Mouse (Mus musculus) left cerebral cortex, adult 2 months (tissue): Measurements from ENCODE around the gene Olfr1339. TPM values are rescaled to one million over a fixed set of nuclear protein-coding genes. Genes with fewer than 3 reads are reported as not detected.

Experiments
- DNase-seq, 2 experiments: peaks; one replicate each; pipeline ENCODE4 v3.0.0; 2021 to 2022; ENCODE audit warnings: low spot score in 2 of 2, mixed read lengths in 1 of 2; ENCODE audit errors: extremely low spot score in 1 of 2
- H3K27ac ChIP-seq: fragments of 200-600 bp; 2 replicates; pipeline ENCODE4 v1.8.1; 2022
- H3K4me3 ChIP-seq: fragments of 200-600 bp; 2 replicates; pipeline ENCODE4 v1.8.1; 2022
- CTCF ChIP-seq: fragments of 200-600 bp; IDR thresholded peaks from 2 replicates; pipeline ENCODE4 v1.8.1; 2022; ENCODE audit warnings: antibody characterized with exemption, mild to moderate bottlenecking, moderate library complexity
- intact Hi-C: fragments of 180-260 bp; cut with DNase I; formaldehyde crosslinking; loops from one replicate; pipeline ENCODE4 v1.15.1; 2025
- long read RNA-seq, 2 experiments: library from polyadenylated mRNA; stranded (forward); transcript quantifications; one replicate each; pipeline ENCODE4 v2.0.0; 2021; ENCODE audit warnings: borderline mapping rate in 2 of 2
- total RNA-seq, 2 experiments: library from RNA; stranded (reverse); gene quantifications; 2 replicates each; pipeline ENCODE4 v1.2.3; 2021

Gene Olfr1339
- total RNA-seq = not detected
- long read RNA-seq, experiment 1 = 0 reads
- long read RNA-seq, experiment 2 = 0 reads

DNA sequence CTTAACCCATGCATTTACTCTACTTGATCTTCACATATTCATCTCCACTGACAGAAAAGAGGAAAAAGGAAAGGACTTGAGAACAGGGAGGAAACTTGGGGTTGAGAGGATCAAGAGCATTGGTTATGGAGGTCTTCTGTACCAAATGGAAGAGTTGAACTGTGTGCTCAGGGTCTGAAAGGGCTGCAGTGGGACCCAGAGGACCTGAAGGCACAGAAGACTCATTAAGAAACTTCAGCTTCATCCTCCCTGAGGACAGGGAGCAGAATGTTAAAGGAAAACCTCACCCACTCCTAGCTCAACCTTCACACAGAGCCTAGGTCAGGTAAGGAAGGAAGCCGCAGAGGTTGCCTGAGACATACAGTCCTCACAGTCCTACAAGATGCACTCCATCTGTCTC lies at the start of gene Olfr1339:
Gene Olfr1339 (plus strand): TSS at position 301 of the 400 bp plus-strand sequence.
- H3K4me3 ChIP-seq = no peak within 1 kb of the TSS
- intact Hi-C loops = no loop called here
- no peak within 1 kb of the TSS for H3K27ac ChIP-seq
- no peak for TF ChIP-seq CTCF
- no peak for DNase-seq

DNA sequence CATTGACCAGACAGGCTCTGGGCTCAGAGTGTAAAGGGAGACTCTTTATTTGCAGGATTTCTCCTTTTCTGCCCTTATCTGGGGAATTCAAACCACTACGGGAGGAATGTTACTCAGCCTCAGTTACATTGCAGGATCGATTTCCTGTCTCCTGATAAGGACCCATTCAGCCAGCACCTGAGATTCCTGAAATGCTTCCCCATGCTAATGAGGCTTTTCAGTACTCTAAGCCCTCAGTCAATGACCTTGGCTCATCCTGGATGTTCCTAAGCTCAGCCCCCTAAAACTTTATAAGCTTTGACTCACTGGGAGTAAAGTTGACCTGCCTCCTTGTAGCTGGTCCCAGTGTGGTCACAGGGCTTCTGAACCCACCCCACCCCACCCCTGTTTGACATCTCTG lies 44.9 kb upstream of the Olfr1339 start:
- intact Hi-C loops = no loop called here
- no peak for TF ChIP-seq CTCF
- H3K27ac ChIP-seq = no peak overlapping the region
- no peak for DNase-seq
- H3K4me3 ChIP-seq = no peak overlapping the region

DNA sequence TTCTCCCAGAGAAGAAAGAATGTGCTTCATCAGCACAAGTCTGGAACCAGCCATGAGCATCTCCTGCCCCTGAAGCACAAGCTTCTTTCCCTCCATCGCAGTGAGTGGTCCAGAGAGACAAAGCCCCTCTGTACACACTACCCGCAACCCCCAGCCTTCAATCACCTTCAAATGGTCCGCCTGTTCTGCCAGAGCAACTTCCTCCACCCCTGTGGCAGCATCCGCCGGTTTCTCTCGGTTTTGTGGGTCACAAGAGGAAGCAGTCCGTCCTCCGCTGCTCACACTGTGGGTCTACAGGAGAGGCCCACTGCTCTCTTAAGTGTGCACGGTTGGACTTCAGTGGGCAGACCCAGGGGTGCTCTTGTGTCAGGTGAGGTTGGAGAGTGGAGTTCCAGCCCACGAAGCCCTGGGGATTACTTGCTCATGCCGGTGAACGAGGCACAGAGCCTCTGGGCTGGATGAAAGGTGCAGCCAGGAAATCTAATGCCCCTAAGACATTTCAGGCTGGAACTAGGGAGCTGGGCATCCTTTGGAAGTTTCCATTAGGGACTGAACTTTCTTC lies 39.5 kb upstream of the Olfr1339 start, which contains the start of gene Olfr1342:
Gene Olfr1342 (minus strand): TSS at position 345 of the 562 bp plus-strand sequence.
- DNase-seq = no peak
- intact Hi-C loops = no loop called here
- no peak for TF ChIP-seq CTCF

DNA sequence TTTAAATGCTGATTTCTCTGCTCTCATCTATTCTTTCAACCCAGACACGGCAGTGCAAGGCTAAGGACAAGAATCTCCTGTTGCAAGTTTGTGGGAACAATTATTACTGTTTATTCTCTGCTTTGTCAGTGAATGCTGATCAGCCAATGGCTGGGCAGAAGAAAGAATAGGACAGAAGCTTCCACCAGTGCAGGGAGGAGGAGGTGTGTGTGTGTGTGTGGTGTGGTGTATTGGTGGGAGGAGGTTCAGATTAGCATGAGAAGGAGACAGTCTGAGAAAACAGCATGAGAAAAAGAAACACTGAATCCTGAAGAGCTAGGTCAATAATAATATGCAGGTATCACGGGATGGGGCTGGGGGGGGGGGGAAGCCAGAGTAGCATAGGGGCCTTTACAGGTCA lies 38.2 kb upstream of the Olfr1339 start:
- intact Hi-C loops = no loop called here
- no peak for TF ChIP-seq CTCF
- DNase-seq = no peak
- H3K4me3 ChIP-seq = no peak overlapping the region
- H3K27ac ChIP-seq = no peak overlapping the region

More for the DNA sequence above, 39.5 kb upstream of the Olfr1339 start, which contains the start of gene Olfr1342:
- H3K27ac ChIP-seq = no peak within 1 kb of the TSS
- H3K4me3 ChIP-seq = no peak within 1 kb of the TSS

DNA sequence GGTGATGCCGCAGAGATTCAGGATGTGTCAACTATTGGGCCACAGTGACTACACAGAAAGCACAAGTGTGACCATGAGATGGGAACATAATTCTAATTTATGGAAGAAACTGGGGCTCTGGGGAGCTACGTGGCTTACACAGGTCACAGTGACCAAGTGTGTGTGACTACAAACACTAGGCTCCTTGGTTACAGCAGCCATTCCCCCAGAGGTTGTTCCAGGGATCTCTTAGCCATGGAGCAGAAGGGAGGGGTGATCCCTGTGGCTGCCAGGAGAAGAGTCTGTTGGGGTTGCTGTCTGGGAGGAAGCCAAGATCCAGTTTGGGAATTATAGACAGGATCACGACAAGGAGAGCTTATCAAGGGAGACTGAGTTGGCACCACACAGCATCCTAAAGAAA lies 28.8 kb upstream of the Olfr1339 start, which contains the start of gene Olfr1341:
Gene Olfr1341 (plus strand): TSS at position 301 of the 400 bp plus-strand sequence.
- DNase-seq = no peak
- H3K27ac ChIP-seq = no peak within 1 kb of the TSS
- intact Hi-C loops = no loop called here
- TF ChIP-seq CTCF = no peak
- no peak within 1 kb of the TSS for H3K4me3 ChIP-seq

DNA sequence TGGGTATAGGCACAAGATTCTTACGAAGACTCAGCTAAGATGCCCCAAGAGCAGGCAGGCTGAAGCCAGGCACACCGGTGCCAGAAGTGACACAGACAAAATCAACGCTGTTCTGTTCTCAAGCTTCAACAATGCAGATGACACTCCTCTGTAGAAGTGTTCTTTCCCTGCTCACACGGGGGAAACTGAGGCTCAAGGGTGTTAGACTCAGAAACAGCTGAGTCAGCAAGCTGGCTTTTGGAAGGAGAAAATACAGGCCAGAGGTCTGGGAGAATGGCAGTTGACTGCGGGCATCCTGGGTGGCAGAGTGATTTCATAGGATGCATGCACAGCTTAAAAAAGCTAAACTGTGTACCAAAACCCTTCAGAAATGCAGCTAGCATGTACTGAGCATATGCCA lies 23.9 kb upstream of the Olfr1339 start:
- TF ChIP-seq CTCF = no peak
- Histone ChIP-seq H3K27ac (no peak overlapping the region), H3K4me3 (no peak overlapping the region)
- intact Hi-C loops = no loop called here
- no peak for DNase-seq

DNA sequence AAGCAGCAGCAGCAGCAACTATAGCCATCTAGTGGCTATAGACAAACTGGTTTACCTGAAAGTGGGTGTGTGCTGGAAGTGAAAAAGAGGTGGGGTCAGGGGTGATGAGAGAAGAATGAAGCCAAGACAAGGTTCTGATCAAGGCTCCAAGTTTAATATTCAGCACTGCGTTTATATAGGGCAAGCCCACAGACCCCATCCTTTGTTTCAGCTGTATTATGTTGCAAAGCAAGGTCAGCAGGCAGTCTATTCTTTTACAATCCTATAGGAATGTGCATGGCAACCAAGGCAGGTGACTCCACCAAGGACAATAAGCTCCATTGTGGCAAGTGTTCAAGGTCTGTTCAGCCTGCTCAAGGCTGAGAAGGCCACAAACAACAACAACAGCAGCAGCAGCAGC lies 20.3 kb upstream of the Olfr1339 start:
- intact Hi-C loops = no loop called here
- DNase-seq = no peak
- TF ChIP-seq CTCF = no peak
- Histone ChIP-seq H3K4me3 (no peak overlapping the region), H3K27ac (no peak overlapping the region)

DNA sequence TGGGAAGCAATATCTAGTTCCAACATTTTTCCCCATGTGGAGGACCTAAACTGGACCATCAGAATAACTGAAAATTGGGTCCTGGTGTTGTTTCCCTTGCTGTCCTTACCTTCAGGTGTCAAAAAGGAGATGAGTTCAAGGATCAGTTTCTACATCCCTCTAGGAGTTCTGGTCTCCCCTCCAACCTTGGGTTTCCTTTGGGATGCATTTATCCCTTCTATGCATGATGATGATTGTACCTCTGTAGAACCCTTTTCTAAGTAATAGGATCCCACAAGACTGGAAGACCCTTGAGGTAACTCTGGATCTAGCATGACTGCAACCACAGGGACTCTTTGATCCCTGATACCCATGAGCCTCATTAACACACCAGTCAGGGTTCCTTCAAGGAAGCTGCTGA lies 12.1 kb upstream of the Olfr1339 start, which contains the start of gene Olfr1340:
Gene Olfr1340 (plus strand): TSS at position 301 of the 400 bp plus-strand sequence.
- intact Hi-C loops = no loop called here
- DNase-seq = no peak
- TF ChIP-seq CTCF = no peak
- no peak within 1 kb of the TSS for H3K27ac ChIP-seq
- H3K4me3 ChIP-seq = no peak within 1 kb of the TSS

DNA sequence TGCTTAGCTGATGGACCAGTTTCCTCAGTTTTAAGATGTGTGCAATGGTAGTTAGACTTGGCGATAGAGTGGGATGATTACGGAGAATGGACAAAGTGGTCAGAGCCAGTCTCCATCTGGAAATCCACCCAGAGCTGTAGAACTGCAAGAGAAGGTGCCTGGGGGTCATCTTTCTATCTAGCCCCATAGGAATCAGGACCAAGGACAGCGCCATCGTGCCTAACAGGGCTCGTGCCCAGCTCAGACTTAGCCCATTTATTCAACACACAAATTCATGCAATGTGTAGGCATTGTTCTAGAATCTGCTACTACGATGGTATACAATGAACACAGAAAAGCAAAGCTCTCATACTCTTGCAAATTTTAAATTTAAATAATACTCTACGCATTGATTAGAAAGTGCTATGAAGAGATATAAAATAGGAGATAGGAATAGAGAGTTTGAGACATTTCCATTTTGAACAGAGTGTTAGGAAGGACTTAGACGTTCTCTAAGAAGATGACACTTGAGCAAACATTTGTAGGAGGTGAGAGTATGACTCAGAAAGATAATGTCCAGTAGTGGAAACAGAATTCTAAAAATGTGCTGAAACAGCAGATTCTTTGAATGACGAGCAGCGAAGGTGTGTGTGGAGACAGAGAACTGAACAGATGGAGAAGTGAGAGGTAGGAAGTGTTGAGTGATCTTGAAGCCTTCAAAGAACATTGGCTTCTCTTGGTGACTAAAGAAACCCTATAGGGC lies 10.1 kb upstream of the Olfr1339 start:
- intact Hi-C loops = no loop called here
- TF ChIP-seq CTCF = no peak
- Histone ChIP-seq H3K4me3 (no peak overlapping the region), H3K27ac (no peak overlapping the region)
- no peak for DNase-seq

DNA sequence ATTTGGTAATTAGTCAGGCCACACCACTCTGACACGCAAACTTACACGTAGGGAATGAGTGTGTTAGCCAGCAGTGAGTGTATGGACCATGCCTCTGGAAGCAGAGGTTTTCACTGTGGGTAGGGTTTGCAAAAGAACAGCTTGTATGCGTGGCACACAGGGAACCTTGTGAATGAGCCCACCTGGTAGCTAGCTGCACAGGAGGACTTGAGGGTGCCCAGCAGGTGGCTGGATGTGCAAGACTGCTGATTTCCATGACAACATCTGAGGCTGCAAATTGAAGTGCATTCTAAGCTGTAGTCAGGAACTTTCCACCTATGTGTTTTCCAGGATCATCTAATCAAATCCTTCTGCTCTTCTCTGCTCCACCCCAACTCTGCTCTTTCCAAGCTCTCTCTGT lies 7.6 kb downstream of the Olfr1339 start:
- no peak for TF ChIP-seq CTCF
- Histone ChIP-seq H3K4me3 (no peak overlapping the region), H3K27ac (no peak overlapping the region)
- DNase-seq = no peak
- intact Hi-C loops = loop anchor here (5.0 kb wide), 1 partner anchor 33 kb away; no protein-coding TSS in a partner anchor

DNA sequence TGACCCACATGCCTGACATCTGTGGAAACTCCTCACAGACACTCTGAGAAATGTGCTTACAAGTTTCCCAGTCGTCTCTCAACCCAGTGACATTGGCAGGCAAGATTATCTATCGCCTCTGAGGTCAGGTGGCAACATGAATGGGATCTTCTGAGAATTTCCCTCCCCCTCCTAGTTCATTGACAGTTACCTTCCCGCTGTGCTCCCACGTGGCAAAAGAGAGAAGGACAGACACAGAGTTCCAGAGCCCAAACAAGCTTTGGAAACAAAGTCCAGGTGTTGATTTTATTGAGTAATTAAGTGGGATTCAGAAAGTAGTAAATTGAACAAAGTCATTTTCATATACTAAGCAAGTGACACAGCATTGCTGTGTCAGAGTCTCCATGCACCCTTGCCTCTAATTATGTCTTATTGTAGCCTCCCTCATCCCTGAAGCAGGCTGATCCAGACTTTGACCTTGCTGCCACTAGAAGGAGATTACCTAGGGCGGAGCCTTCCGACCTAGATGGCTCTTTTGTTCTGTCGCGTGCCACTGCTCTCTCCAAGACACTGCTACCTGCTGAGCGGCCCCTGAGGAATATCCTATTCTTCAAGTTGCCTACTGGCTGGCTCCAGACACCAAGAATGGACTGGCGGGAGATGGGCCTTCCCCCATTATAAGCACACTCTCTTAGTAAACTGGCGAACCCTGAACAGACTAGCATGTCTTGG lies 9.2 kb downstream of the Olfr1339 start:
- DNase-seq = no peak
- no peak overlapping the region for H3K4me3 ChIP-seq
- TF ChIP-seq CTCF = no peak
- H3K27ac ChIP-seq = no peak overlapping the region
- intact Hi-C loops = no loop called here

DNA sequence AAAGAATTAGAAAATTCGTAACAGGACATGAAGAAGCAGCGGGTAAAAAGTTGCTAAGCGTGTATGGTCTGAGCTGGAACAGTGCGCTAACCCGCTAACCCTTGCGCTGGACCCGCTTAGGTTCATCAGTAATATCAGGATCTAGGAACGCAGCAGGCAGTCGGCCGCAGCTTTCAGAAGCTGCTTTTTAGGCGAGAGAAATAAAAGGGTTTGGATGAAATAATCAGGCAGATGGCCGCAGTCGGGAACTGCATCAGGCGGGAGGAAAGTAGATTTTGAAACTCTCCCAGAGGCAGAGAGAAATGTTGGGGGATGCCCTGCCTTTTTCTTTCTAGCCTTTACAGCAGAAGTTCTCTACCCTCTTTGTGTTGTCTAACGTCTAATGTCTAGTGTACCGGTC lies 9.9 kb downstream of the Olfr1339 start:
- no peak for DNase-seq
- Histone ChIP-seq H3K4me3 (no peak overlapping the region), H3K27ac (no peak overlapping the region)
- TF ChIP-seq CTCF = no peak
- intact Hi-C loops = no loop called here
